Mouse (Mus musculus) liver, embryonic 14.5 days (tissue): ENCODE results near the gene Gm5065. TPM values are rescaled to one million over a fixed set of nuclear protein-coding genes. Genes with fewer than 3 reads are reported as not detected.

Experiments
- ATAC-seq: fragments of 200-750 bp; cut with Nextera tagmentation; 2 replicates; pipeline ENCODE4 v1.8.0; 2017; ENCODE audit warnings: moderate number of reproducible peaks, mild to moderate bottlenecking, moderate library complexity; ENCODE audit not compliant: insufficient read depth
- DNase-seq, 3 experiments: peaks; one replicate each; pipeline ENCODE4 v3.0.0-alpha.2; 2012 to 2013; ENCODE audit warnings: low read depth in 3 of 3, low spot score in 3 of 3
- H3K27ac ChIP-seq: fragments of 300-500 bp; sonication (generic); 2 replicates; pipeline ENCODE4 v1.5.1; 2014; ENCODE audit warnings: moderate library complexity, mild to moderate bottlenecking, control low read depth, inconsistent platforms
- H3K27me3 ChIP-seq: fragments of 300-500 bp; sonication (generic); 2 replicates; pipeline ENCODE4 v1.6.1; 2014; ENCODE audit warnings: mild to moderate bottlenecking, low read length, moderate library complexity; ENCODE audit not compliant: control insufficient read depth, insufficient read depth
- H3K36me3 ChIP-seq: fragments of 300-500 bp; sonication (generic); replicated peaks from 2 replicates; pipeline ENCODE4 v1.6.1; 2014; ENCODE audit warnings: low read depth; ENCODE audit not compliant: control insufficient read depth, insufficient read depth
- H3K4me1 ChIP-seq, 2 experiments: fragments of 200-500 bp in 1 of 2; fragments of 300-500 bp in 1 of 2; sonication (generic) in 1 of 2; replicated peaks; 2 replicates each; pipeline ENCODE4 v1.6.1; 2012 to 2014; ENCODE audit warnings: antibody characterized with exemption in 1 of 2, inconsistent platforms in 1 of 2, low read length in 1 of 2; ENCODE audit not compliant: control insufficient read depth in 2 of 2, insufficient read depth in 2 of 2
- H3K4me2 ChIP-seq: fragments of 300-500 bp; sonication (generic); 2 replicates; pipeline ENCODE4 v1.6.1; 2014; ENCODE audit warnings: low read depth, mild to moderate bottlenecking, control low read depth, moderate library complexity
- H3K4me3 ChIP-seq, 2 experiments: fragments of 200-500 bp in 1 of 2; fragments of 300-500 bp in 1 of 2; sonication (generic) in 1 of 2; 2 replicates each; pipeline ENCODE4 v1.5.1; 2012 to 2014; ENCODE audit warnings: low read depth in 2 of 2, low read length in 2 of 2, mild to moderate bottlenecking in 2 of 2, control low read depth in 1 of 2, inconsistent platforms in 1 of 2, moderate library complexity in 1 of 2; ENCODE audit not compliant: insufficient read depth in 1 of 2
- H3K9ac ChIP-seq: fragments of 300-500 bp; sonication (generic); replicated peaks from 2 replicates; pipeline ENCODE4 v1.6.1; 2014; ENCODE audit warnings: mild to moderate bottlenecking, control low read depth, moderate library complexity
- H3K9me3 ChIP-seq: fragments of 300-500 bp; sonication (generic); 2 replicates; pipeline ENCODE4 v1.6.1; 2016; ENCODE audit warnings: low read length, mixed read lengths; ENCODE audit not compliant: control insufficient read depth
- CTCF ChIP-seq: IDR thresholded peaks from 2 replicates; pipeline ENCODE4 v1.5.1; 2016; ENCODE audit warnings: antibody characterized with exemption, low read depth, control low read depth
- EP300 ChIP-seq: IDR thresholded peaks from 2 replicates; pipeline ENCODE4 v1.6.1; 2016; ENCODE audit warnings: antibody characterized with exemption, low read depth
- WGBS: fragments of 180-500 bp; shearing (Covaris S2); extraction: QIAGEN DNeasy Blood & Tissue Kit; methylation state at CpG from one replicate; pipeline ENCODE4 v1.1.7; 2014; ENCODE audit not compliant: insufficient replicate concordance; 5-methylcytosine and 5-hydroxymethylcytosine counted together
- polyA plus RNA-seq, 2 experiments: library from polyadenylated mRNA; depleted of rRNA in 1 of 2; stranded (reverse) in 1 of 2; unstranded in 1 of 2; fragments of >200 nt; fragmentation: Nextera tagmentation in 1 of 2; extraction: Ambion mirVana in 1 of 2; gene quantifications; 2 replicates each; pipeline versions ENCODE4 v1.2.1 to v1.2.3; 2012 to 2014

The Gm5065 gene
- polyA plus RNA-seq, 2 experiments = not detected

DNA sequence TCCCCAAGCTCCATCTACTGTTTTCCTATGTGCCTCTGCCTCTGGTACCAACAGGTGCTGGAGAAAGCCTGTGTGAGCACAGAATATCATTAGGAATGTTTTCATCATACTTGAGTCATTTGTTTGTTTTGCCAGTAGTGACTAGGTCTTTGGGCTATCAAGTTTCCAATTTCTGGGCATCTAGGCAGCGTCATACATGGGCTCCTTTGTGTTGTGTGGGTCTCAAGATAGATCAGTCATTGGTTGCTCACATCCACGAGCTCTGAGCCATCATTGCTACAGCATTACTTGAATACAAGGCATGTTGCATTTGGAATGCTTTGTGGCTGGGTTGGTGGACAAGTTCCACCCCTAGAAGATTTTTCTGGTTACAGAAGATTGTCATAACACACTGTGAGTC, 55.9 kb downstream of the Gm5065 start:
- Histone ChIP-seq H3K36me3 (no peaks in the 10 kb centered on the region), H3K27me3 (no peaks in the 10 kb centered on the region), H3K9ac (no peak overlapping the region), H3K27ac (no peak overlapping the region), H3K9me3 (no peaks in the 10 kb centered on the region), H3K4me2 (no peak overlapping the region), H3K4me1 (no peaks in the 10 kb centered on the region), H3K4me3 (no peak overlapping the region)
- no peak for TF ChIP-seq EP300
- TF ChIP-seq CTCF = no peak
- DNase-seq = no peak
- no peak for ATAC-seq
- WGBS = 12% methylated on average over 2 of the region's 2 CpGs

Other genes with a start within 250 kb of the Gm5065 start
- not detected in 2 replicates for gene Rfpl4, start 233.6 kb upstream of the Gm5065 start, polyA plus RNA-seq (2012; rRNA removed)
- gene Rfpl4, start 233.6 kb upstream of the Gm5065 start, polyA plus RNA-seq (2014; fragmentation: Nextera tagmentation; extraction: Ambion mirVana) = not detected in 2 replicates
- gene Rasl2-9, start 224.6 kb upstream of the Gm5065 start, polyA plus RNA-seq (2012; rRNA removed) = 0.08 and 0.28 TPM in 2 replicates
- gene Rasl2-9, start 224.6 kb upstream of the Gm5065 start, polyA plus RNA-seq (2014; fragmentation: Nextera tagmentation; extraction: Ambion mirVana) = 0.28 and 0.38 TPM in 2 replicates
- not detected in 2 replicates for gene Vmn1r55, start 200.9 kb upstream of the Gm5065 start, polyA plus RNA-seq (2012; rRNA removed)
- gene Vmn1r55, start 200.9 kb upstream of the Gm5065 start, polyA plus RNA-seq (2014; fragmentation: Nextera tagmentation; extraction: Ambion mirVana) = not detected in 2 replicates
- gene Vmn1r56, start 153.8 kb upstream of the Gm5065 start, polyA plus RNA-seq (2012; rRNA removed) = not detected in 2 replicates
- gene Vmn1r56, start 153.8 kb upstream of the Gm5065 start, polyA plus RNA-seq (2014; fragmentation: Nextera tagmentation; extraction: Ambion mirVana) = not detected in 2 replicates
- not detected in 2 replicates for gene Vmn1r57, start 132.0 kb upstream of the Gm5065 start, polyA plus RNA-seq (2012; rRNA removed)
- not detected in 2 replicates for gene Vmn1r57, start 132.0 kb upstream of the Gm5065 start, polyA plus RNA-seq (2014; fragmentation: Nextera tagmentation; extraction: Ambion mirVana)
- not detected in 2 replicates for gene Nlrp2, start 498 bp downstream of the Gm5065 start, polyA plus RNA-seq (2012; rRNA removed)
- gene Nlrp2, start 498 bp downstream of the Gm5065 start, polyA plus RNA-seq (2014; fragmentation: Nextera tagmentation; extraction: Ambion mirVana) = not detected in 2 replicates
- gene Vmn1r58, start 62.9 kb downstream of the Gm5065 start, polyA plus RNA-seq (2012; rRNA removed) = not detected in 2 replicates
- gene Vmn1r58, start 62.9 kb downstream of the Gm5065 start, polyA plus RNA-seq (2014; fragmentation: Nextera tagmentation; extraction: Ambion mirVana) = not detected in 2 replicates
- gene Vmn1r59, start 106.2 kb downstream of the Gm5065 start, polyA plus RNA-seq (2012; rRNA removed) = not detected in 2 replicates
- gene Vmn1r59, start 106.2 kb downstream of the Gm5065 start, polyA plus RNA-seq (2014; fragmentation: Nextera tagmentation; extraction: Ambion mirVana) = not detected in 2 replicates
- gene Vmn2r28, start 143.4 kb downstream of the Gm5065 start, polyA plus RNA-seq (2012; rRNA removed) = not detected in 2 replicates
- gene Vmn2r28, start 143.4 kb downstream of the Gm5065 start, polyA plus RNA-seq (2014; fragmentation: Nextera tagmentation; extraction: Ambion mirVana) = not detected in 2 replicates
- gene Vmn1r60, start 196.8 kb downstream of the Gm5065 start, polyA plus RNA-seq (2012; rRNA removed) = not detected in 2 replicates
- gene Vmn1r60, start 196.8 kb downstream of the Gm5065 start, polyA plus RNA-seq (2014; fragmentation: Nextera tagmentation; extraction: Ambion mirVana) = not detected in 2 replicates